Mouse (Mus musculus): ENCODE results near the gene Slc25a24. TPM values are rescaled to one million over a fixed set of nuclear protein-coding genes. Genes with fewer than 3 reads are reported as not detected.

Gene Slc25a24
- polyA plus RNA-seq (2012; rRNA removed): 43.0 and 43.2 TPM in 2 replicates

DNA sequence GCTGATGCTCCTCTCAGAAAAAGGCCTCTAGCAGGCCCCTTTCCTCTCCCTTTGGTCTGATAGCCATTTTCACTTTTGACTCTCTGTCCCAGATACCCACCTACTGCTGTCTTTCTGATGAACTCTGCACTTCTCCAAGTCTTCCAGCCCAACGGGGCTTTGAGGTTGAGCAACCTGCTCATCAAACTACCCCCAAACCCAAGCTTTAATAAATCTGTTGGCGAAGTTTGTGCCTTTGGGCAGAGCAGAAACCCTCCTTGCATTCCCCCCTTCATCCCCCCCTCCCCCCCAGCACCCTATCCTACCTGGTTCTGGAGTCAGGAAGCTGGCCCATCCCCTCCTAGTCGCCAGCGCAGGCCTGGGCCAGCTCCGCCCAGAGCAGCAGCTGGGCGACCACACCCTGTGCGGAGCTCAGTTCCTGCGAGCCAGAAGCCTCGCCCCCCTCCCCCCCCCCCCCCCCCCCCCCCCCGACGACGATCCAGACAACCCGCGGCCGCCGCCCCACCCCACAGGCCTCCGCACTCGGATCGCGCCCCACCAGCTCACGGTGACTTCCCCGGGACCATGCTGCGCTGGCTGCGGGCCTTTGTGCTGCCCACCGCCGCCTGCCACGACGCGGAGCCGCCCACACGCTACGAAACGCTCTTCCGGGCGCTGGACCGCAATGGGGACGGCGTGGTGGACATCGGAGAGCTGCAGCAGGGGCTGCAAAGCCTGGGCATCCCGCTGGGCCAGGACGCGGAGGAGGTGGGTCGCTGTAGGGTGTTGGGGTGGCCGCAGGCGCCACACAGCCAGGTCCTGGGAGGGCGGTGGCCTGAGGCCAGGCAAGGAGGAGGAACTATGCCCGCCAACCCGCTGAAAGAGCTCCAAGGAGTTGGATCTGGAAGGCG lies at the start of gene Slc25a24:
TSS of gene Slc25a24 (plus strand) at position 509 of the 890 bp plus-strand sequence.
- DNase-seq (ENCODE audit: low spot score): peak; percentile 61

DNA sequence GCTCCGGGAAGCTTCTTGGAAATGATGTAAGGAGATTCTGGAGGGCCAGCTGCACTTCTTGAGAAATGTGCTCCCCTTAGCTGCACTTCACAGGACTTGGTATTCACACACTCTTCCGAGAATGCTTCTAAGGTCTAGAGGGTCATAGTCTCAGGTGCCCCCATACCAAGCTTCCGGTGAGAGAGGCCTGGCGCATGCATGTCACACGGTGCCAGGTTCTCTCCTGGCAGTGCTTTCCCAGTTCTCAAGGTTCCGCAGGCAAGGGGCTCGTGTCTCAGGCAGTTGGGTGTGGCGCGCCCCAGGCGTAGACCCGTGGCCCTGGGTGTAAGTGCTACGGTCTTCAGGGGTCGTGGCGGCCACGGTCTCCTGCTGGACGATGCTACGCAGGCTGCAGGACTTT lies 42.8 kb upstream of the Slc25a24 start, which contains the start of gene Slc25a54:
TSS of gene Slc25a54 (plus strand) at position 301 of the 400 bp plus-strand sequence.
- DNase-seq (ENCODE audit: low spot score): no peak

DNA sequence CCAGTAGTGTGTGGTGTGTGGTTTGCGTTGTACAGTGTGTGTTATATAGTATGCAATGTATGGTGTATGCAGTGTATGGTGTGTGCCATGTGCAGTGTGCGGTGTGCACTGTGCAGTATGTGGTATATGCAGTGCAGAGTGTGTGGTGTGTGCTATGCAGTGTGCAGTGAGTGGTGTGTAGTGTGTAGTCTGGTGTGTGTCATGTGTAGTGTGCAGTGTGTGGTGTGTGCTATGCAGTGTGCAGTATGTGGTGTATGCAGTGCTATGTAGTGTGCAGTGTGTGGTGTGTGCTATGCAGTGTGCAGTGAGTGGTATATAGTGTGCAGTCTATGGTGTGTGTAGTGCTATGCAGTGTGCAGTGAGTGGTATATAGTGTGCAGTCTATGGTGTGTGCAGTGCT lies 38.5 kb upstream of the Slc25a24 start:
- no peak for DNase-seq (ENCODE audit: low spot score)

DNA sequence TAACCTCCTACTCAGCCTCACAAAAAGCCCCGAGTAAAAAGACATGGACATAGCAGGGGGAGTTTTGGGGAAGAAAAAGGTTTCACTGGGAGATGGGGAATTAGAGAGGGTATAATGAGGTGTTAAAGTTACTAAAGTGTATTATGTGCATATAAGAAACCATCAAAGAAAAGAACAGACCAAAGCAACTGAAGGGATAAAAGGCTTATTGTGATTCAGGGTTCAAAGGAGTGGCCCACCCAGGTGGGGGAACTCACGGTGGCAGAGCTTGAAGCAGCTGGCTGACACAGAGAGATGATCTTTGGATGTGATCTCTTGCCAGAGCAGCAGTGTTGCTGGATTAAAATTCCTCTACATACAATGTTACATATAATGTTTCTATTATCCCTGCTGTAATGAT lies 34.5 kb upstream of the Slc25a24 start:
- DNase-seq (ENCODE audit: low spot score): no peak

- DNase-seq (ENCODE audit: low spot score): no peak
Observed at GRCm38 (mm10) chr3:109104702-109105101, 18.2 kb upstream of the Slc25a24 start.

GRCm38 (mm10) chr3:109117136-109117535 lies 5.8 kb upstream of the Slc25a24 start:
- DNase-seq (ENCODE audit: low spot score): no peak

GRCm38 (mm10) chr3:109119562-109119961 lies 3.4 kb upstream of the Slc25a24 start:
- DNase-seq (ENCODE audit: low spot score): no peak

GRCm38 (mm10) chr3:109119973-109120372 lies 3.0 kb upstream of the Slc25a24 start:
- DNase-seq (ENCODE audit: low spot score): no peak

- DNase-seq (ENCODE audit: low spot score): no peak
Observed at GRCm38 (mm10) chr3:109123531-109123981, 607 bp downstream of the Slc25a24 start.

DNA sequence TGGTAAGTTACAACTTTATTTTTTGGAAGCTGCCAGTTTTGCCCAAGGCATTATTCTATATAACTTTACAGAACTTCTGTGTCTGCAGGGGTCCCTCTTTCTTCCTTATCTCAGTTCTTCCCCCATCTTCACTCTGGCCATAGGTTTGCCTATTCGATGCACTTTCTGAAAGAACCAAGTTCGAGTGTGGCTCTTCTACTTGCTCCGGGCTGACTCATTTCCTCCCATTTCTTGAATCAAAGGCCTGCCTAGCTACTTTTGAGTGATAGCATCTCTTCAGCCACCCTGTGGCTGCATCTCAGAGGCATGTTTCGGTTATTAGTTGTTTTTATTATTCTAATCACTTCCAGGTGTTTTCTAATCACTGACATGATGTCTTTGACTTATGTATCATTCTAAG lies 1.1 kb downstream of the Slc25a24 start:
- no peak for DNase-seq (ENCODE audit: low spot score)

DNA sequence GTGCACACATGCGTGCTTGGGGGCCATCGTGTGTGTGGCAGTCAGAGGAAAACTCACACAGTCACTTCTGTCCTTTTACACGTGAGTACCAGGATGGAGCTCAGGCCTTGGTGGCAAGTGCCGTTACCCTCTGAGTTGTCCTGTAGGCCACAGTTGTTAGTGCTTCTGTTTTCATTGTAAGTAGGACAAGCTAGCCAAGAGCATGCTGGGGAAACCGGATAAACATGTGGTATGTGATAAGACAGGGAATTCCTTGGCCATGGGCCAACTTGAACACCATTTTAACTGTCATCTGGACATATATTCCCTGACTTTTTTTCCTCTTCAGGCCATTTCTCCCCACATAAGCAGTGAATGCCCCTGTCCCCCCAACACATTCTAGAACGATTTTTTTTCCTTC lies 2.6 kb downstream of the Slc25a24 start:
- DNase-seq (ENCODE audit: low spot score): no peak

DNA sequence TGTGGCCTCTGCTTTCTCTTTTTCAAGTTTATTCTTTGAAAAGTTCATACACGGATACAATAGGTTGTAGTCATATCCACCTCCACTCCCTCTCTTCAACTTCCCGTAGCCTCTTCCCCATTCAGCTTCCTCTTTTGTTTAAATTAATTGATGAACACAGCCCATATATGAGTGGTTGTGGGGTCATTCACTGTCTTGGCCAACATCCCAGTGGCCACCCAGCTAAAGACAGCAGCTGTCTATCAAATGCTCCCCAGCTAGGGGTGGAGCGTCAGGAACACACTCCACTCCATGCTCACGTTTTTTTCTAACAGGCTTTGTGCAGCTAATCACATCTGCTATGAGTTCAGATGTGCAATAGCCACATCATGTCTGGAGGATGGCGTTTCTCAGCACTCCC lies 6.8 kb downstream of the Slc25a24 start:
- no peak for DNase-seq (ENCODE audit: low spot score)

GRCm38 (mm10) chr3:109132966-109133365 lies 10.0 kb downstream of the Slc25a24 start:
- no peak for DNase-seq (ENCODE audit: low spot score)

- no peak for DNase-seq (ENCODE audit: low spot score)
Observed at GRCm38 (mm10) chr3:109134036-109134435, 11.1 kb downstream of the Slc25a24 start.

DNA sequence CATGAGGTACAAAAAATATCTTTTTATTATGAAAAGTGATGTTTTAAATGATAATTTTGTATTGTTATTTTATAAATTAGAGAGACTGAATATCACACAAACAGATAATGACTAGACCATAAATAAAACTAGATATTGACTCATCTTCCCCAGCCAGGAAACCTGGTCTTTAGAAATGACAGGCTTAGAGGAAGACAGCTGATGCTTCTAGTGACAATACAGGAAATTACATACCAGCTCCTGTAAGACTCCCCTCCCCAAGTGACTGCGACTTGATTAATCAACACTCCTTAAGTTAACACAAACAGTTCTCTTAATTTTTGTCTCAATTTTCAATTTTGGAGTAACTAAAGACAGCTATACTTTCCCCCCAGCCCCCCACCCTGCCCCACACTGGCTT lies 12.4 kb downstream of the Slc25a24 start:
- no peak for DNase-seq (ENCODE audit: low spot score)

DNA sequence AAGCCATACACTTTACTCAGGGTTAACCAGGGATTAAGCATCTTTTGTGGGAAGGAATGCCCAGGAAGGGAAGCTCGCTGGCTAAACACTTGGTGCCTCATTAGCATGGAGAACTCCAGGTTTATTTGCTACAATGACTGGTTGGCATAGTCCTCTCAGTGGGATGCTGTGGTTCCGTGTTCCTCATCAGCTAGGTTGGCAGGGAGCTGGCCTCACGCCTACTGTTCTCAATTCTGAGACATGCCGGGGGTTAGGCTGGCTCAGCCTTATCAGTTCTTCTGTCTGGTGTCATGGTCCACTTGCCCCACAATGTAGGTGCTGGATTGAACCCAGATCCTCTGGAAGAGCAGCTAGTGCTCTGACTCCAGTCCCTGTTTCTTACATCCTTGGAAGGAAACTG lies 29.6 kb downstream of the Slc25a24 start:
- no peak for DNase-seq (ENCODE audit: low spot score)

GRCm38 (mm10) chr3:109153410-109153809 lies 30.5 kb downstream of the Slc25a24 start:
- no peak for DNase-seq (ENCODE audit: low spot score)

DNA sequence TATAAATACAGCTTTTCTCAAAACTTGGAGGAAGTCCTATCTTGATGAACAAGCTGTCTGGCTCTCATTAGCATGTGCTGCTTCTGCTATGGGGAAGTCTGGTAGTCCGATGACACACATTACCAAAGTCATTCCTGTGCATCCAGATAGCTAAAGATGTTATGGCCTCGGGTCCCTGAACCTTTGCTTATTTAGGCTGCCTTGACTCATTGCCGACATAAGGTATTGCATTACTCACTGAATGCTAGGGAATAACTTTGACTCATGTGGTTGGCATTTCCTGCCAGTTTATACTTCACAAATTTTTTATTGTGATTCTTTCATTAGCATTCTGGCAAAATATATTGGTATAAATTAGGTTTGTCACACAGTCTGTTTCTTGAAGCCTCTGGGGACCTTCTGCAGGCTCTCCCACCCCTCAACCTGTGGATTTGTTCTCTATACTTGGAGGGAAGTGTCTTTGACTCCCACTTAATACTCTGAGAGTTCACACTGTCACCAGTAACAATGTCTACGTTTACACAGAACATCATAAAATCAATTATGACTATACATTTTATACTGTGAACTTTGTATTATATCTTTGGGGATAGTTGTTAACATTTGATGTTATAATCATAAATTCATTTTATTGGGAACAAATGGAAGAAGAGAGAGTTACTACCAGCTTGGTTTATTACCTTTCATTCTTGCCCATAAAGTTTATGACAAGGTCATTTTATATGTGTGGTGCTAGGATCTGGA lies 33.1 kb downstream of the Slc25a24 start:
- no peak for DNase-seq (ENCODE audit: low spot score)

GRCm38 (mm10) chr3:109157481-109157880 lies 34.5 kb downstream of the Slc25a24 start:
- DNase-seq (ENCODE audit: low spot score): no peak

DNA sequence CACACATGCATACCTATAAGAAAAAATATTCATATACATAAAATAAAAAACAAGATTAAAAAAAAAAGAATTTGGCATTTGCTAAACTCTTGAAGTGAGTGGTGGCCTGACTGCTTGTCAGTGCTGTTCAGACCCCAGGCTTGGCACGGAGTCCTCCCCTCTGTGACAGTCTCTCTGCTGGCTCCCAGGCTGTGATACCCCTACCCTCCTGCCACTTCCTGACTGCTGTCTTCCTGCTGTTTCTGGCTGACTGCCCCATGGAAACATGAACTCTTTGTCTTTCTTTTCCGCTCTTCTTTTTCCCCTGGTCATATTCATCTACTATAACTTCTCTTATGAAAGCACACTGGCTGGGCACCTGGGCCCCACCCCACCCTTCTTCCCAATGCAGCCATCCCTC lies 41.1 kb downstream of the Slc25a24 start:
- DNase-seq (ENCODE audit: low spot score): no peak

DNA sequence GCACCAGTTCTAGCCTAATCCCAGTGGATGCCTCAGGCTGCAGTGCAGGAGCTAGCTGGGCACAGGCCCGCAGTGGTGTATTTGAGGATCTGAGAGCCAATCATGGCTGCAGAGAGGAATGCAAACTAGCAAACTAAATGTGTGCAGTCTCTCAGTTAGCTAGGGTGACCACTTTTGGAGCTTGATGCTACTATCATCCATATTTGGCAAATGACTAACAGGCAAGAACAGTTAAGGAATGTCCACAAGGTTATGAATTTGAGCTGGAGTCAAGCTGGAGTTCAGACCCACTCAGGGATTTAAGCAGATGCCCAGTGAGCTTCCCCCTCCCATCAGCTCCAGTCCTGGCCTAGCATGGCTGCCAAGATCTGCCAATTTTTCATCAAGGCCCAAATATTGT lies 41.7 kb downstream of the Slc25a24 start:
- DNase-seq (ENCODE audit: low spot score): no peak

GRCm38 (mm10) chr3:109165214-109165829 lies 42.4 kb downstream of the Slc25a24 start:
- no peak for DNase-seq (ENCODE audit: low spot score)

Measured in urinary bladder, adult 2 months (tissue).